Mouse (Mus musculus): Measurements from ENCODE around the gene Snx9.
A peak's percentile ranks its signal among the peaks of the same experiment; 100 is the strongest.

The Snx9 gene

DNA sequence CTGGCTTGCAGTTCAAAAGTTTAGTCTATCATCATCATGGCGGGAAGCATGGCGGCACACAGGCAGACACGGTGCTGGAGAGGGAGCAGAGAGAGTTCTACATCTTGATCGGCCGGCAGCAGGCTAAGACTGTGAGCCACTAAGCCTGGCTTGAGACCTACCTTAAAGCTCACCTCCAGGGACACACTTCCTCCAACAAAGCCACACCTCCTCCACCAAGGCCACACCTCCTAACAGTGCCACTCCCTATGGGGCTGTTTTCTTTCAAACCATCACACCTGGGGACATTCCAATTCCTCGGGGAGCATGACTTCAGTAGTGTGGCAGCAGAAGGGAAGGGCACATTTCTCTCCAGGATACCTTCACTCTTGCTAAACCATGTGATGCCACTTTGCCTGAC, 127.4 kb downstream of the Snx9 start:
- ATAC-seq (ENCODE audit: low TSS enrichment): no peak

DNA sequence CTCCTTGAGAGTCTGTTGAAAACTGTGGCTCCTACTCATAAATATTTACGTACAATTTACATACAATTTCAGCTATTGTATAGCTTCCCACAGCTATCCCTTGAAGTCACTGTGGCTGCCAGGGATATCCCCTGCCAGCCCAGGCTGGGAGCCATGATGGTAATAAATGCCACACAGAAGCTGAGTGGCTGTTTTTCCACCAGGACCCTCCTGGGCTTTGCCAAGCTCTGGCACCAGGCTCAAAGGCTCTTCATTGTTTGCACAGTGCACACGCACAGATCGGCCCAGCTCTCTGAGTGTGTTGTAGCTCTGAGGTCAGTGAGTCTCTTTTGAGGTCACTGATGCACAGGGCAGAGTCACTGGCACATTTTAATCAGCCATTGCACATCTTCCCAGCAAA, 128.1 kb downstream of the Snx9 start:
- ATAC-seq (ENCODE audit: low TSS enrichment): peak; percentile 38; the same call in 1 of the 2 replicates

DNA sequence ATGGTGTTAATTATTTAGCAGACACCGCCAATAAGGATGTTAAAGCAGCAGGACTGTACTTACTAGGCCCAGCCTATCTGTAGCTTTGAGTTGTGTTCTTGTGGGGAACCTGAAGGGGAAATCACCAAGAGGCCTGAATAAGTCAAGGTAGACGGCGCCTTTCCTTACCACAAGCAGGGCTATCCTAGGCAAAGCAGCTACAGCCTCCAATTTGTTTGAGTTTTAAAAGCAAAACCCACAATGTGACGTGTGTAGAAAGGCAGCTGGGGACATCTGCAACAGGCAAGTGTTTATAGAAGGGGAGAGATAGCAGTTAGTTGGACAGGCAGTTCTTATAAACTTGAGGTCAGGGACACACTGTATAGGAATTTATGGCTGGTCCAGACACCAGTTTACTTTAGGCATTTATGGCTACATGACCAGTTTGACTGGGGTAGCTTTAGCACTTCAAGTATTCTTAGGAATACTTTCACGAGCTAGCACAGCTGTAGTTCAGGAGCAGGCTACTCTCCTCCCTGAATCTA, 129.2 kb downstream of the Snx9 start:
- no peak for ATAC-seq (ENCODE audit: low TSS enrichment)

DNA sequence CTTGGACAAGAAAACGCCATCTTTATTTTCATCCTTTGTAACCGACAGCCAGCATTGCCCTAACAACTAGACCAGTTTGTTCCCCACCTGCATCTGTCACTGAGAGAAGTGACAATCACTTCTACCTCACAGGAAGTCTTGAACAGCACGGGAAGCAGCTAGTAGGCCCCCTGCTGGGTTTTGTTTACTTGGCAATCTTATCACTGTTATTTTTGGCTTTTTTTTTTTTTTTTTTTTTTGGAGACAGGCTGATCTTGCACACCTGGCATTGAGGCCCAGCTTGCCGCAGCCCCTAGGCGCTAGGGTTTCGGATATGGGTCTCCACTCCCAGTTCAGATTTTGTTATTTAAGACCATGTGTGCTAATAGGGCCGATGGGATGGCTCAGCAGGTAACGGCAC, 132.4 kb downstream of the Snx9 start:
- ATAC-seq (ENCODE audit: low TSS enrichment): no peak

DNA sequence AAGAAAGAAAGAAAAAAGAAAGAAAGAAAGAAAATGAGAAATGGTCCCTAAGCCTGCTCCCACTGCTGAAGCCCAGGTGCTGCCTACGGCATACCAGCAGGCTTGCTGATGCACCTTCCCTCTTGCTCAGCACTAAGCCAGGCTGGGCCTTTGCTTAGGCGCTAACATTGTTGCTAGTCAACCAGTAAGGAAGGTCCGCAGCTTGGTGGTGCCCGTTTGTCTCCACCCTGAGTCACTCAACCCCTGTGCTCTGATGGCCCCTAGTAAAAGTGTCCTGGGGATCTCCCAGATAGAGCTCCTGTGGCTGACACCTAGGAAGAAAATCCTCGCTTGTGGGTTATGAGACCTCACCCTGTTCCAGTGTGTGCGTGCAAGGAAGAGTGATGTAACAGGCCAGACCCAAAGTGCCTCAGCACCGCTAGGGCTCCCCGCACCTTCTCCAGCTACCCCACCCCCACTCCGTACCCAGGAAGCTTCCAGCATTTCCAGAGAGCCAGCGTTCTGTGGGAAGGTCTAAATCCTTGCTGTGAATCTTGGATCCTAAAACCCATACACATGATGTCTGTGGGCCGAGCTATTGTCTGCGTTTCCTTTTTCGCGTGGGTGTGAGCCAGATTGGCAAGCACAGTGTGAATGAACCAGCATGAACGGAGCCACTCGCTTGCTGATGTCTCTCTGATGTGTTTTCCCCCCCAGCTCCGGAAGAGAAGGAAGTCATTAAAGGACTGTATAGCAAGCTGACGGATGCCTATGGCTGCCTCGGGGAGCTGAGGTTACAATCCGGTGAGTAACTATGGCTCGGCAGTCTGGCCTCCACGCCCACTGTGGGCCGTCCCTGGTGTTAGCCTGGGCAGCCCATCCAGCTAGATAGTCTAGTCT, 134.2 kb downstream of the Snx9 start:
- ATAC-seq (ENCODE audit: low TSS enrichment): peak; percentile 59

DNA sequence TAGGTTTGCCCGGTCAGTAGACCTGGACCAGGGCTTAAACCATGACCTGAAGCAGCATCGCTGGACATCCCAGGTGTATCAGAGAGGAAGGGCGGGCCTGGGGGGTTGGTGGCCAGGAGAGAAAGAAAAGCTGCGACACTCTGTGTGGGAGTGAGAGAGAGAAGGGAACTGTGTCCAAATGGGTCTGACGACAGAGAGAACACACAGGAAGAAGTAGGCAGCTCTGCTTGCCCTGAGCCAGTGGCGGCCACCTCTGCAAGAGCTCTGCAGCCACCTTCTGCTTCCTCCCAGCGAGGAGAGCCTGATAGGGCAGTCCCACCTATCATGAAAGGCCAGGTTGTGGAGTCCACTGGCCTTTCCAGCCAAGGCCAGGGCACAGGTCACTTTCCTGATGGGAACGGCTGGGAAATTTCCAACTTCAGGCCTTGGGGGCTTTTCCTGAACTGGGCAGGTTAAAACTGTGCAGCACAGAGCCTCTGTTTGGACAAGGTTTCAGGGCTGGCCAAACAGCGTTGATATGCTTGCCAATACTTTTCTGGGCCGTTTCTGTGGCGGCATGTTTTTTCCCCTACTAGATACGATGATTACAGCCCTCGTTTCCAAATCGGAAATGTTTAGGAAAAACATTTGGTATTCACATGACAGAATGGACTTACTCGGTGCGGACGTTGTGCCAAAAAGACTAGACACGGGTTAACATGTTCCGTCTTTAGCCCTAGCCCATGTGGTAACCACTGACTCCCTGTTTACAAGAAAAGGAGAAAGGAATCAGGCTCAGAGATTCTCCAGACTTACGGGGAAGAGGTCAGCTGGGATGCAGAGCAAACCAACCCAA, 135.3 kb downstream of the Snx9 start:
- peak; percentile 70 for ATAC-seq (ENCODE audit: low TSS enrichment)

DNA sequence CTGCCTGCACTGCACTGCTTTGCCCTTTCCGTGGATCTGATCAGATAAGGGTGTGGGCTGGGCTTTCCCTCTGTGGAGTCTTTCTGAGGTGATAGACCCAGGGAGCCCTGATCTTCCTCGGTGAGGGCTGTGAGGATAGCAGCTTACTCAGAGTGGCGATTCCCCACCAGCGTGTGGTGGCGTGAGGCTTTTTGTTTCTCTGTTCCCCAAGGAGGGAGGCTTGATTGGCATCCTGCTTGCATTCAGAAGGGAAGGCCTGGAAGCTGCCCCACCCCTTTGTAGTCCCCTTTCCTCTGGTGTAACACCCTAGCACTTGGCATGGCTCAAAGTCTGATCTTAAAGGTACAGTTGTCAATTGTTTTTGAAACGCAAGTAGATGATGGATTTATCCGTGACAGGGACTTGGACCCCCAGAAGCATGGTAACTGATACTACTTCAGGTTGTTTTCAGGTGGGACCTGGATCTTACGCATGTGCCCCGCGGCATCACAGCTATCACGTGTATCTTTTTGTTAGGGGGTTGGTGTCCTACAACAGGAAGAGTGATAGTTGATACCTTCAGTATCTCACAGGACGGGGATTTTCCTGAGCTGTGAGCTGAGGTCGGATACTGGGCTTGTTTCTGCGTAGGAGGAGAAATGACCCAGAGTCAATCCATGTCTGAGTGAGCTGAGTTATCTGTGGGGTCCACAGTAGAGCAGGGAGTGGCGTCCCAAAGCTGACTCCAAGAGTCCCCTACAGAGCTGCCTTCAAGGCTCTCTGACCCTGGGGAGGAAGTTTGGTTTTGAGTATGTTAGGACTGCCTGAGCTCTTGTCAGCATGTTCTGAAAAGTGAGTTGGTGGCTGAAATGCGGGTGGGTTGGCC, 136.2 kb downstream of the Snx9 start:
- ATAC-seq (ENCODE audit: low TSS enrichment): peak; percentile 11; the same call in 1 of the 2 replicates

DNA sequence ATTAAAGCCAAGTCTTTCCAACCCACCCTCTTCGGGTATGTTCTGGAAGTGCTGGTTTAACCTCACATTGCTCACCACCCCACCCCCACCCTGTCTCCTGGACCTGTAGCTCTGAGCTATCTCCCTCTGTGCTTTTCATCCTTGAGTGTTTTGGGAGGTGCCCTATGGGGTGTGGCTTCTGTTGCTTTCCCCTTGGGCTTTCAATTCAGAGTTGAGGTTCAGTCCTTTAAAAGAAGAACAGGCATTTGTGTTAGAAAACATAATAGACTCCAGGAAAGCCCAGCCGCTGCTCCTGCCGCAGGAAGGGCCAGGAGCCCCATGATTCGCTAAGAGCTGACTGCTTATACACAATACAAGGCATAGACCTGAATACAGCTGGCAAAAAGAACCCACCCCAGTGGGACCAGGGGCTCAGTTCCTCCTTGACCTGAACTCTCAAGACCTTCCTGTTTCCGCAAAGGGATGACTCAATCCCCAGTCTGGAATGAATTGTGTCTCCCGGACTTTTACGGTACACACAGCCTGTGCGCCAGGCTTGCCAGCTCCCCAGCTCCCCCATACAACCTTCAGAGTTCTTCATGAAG, 136.9 kb downstream of the Snx9 start:
- ATAC-seq (ENCODE audit: low TSS enrichment): 0 out of 2 replicates have a peak, but pooled peaks have one; percentile 18

DNA sequence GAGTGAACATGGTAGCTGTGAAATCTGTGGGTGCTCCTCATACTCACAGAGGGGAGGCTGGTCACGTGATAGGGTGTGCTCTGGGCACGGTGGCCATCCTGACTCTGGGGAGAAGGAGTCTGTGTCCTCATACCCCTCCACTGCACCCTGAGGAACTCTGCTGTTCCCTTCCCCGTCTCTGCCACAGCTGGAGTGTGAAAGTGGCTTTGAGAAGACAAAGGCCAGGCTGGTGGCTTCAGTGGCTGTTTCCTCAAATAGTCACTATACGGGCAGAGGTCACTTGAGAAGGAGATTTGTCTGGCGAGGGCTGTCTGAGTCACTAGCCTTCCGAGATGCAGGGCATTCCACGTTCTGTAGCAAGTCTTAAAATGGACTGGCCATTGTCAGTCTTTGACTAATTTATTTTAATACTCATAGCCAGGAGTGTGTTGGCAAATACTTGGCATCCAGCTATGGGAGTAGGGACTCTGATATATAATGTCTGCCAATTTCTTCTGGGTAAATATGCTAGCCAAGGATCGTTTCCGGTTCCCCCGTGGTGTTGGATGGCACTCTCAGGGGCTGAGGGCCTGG, 137.5 kb downstream of the Snx9 start:
- no peak; the same call in 1 of the 2 replicates for ATAC-seq (ENCODE audit: low TSS enrichment)

DNA sequence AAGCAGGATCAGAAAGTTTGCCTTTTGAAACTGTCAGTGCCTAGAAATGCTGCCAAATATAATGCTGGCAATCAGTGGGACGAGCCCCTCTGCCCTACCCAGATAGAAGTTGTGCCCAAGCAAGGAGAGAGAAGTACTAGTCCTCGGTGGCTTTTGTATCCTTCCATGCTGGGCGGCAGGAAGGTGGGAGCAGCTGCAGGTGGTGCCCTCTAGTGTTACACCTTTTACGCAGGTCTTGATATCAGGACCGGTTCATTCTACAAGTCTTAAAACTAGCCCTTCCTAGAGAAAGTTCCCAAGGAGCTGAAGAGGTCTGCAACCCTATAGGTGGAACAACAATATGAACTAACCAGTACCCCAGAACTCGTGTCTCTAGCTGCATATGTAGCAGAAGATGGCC, 139.7 kb downstream of the Snx9 start:
- ATAC-seq (ENCODE audit: low TSS enrichment): no peak
